Mouse (Mus musculus) liver, adult 2 months (tissue): ENCODE results near the gene Gcsam.

Experiments used
- CTCF ChIP-seq: fragments of 200-500 bp; IDR thresholded peaks from 2 replicates; pipeline ENCODE4 v1.5.1; 2011; ENCODE audit warnings: low read depth, low read length, control low read depth
- POLR2A ChIP-seq: fragments of 200-500 bp; IDR thresholded peaks from 2 replicates; pipeline ENCODE4 v1.6.1; 2011; ENCODE audit warnings: low read length, control low read depth; ENCODE audit not compliant: insufficient read depth; ENCODE audit errors: extremely low read depth

DNA sequence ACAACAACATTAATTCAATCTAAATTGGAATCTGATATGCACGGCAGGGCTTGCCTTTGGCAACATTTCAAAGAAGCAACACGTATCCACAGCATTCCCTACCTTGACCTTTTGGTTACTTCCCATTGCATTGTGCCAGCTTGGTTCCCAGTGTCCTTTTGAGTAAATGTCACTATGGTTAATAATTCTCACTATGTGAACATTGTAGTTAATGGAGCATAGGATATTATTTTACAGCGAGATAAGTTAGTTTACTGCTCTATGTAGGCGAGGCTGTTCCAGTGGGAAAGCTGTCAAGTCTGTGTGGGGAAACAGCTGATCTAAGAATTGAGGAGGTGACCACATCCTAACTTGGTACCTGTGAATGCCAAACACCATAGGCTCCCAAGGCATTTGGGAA lies 59.8 kb downstream of the Gcsam start:
- no peak for TF ChIP-seq POLR2A
- no peak for TF ChIP-seq CTCF
